Mouse (Mus musculus) activated CD4-positive, CD25-positive, alpha-beta regulatory T cell (primary cell): ENCODE results near the gene Cep164. TPM values are rescaled to one million over a fixed set of nuclear protein-coding genes. Genes with fewer than 3 reads are reported as not detected.

Experiments
- polyA plus RNA-seq, 2 experiments: library from polyadenylated mRNA; unstranded; fragments of 100-300 nt; shearing (Covaris generic); gene quantifications; one replicate each; pipeline ENCODE4 v1.2.1; 2017

Gene Cep164
- 10 to 100 TPM; 11.5 to 12.4 TPM for polyA plus RNA-seq

GRCm38 (mm10) chr9:45828291-45828963 is at the start of gene Cep164:
TSS of gene Cep164 (minus strand) at chr9:45828691.

DNA sequence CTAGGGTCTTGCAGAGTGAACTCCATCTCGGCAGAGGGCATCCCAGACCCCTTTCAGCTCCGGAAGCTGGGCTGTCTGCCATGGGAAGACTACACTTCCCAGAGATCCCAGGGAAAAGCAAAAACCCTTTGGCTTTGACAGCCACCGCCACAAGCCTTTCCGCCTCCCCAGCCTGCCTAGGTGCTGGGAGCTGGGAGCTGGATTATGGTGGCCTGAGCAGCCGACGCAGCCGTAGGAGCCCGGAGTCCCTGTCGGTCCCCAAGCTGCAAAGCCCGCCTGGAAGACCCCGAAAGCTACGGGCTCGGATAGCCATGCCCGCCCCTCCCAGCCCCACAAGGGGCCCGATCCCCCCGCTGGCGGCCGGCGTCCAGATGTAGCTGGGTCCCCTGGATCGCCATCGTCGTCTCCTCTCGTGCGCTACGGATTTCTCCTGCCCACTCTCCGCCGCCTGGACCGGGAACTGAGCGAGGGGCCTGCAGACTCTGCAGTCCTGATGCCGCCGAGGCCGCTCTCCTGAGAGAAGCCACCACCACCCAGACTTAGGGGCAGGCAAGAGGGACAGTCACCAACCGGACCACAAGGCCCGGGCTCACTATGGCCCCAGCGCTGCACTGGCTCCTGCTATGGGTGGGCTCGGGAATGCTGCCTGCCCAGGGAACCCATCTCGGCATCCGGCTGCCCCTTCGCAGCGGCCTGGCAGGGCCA is 10.1 kb upstream of the Cep164 start, which contains the start of gene Bace1:
TSS of gene Bace1 (plus strand) at position 147 of the 705 bp plus-strand sequence.

Other genes starting within 250 kb of the Cep164 start
- 1 to 10 TPM; 3.8 to 4.6 TPM for gene Bace1, start 9.9 kb upstream of the Cep164 start, polyA plus RNA-seq
- 10 to 100 TPM; 26.4 to 43.8 TPM for gene Pcsk7, start 77.8 kb upstream of the Cep164 start, polyA plus RNA-seq
- 10 to 100 TPM; 31.9 to 44.1 TPM for gene Rnf214, start 78.2 kb upstream of the Cep164 start, polyA plus RNA-seq
- gene Tagln, start 107.4 kb upstream of the Cep164 start, polyA plus RNA-seq: 1 to 10 TPM; 2.7 to 3.2 TPM
- 100 to 1,000 TPM; 172 to 220 TPM for gene Sidt2, start 126.6 kb upstream of the Cep164 start, polyA plus RNA-seq
- gene Pafah1b2, start 184.0 kb upstream of the Cep164 start, polyA plus RNA-seq: 10 to 100 TPM; 83.5 to 94.4 TPM
- 10 to 100 TPM; 27.0 to 33.0 TPM for gene Sik3, start 184.1 kb upstream of the Cep164 start, polyA plus RNA-seq